Mouse (Mus musculus): Measurements from ENCODE around the gene Icam4.
A peak's percentile ranks its signal among the peaks of the same experiment; 100 is the strongest.

DNA sequence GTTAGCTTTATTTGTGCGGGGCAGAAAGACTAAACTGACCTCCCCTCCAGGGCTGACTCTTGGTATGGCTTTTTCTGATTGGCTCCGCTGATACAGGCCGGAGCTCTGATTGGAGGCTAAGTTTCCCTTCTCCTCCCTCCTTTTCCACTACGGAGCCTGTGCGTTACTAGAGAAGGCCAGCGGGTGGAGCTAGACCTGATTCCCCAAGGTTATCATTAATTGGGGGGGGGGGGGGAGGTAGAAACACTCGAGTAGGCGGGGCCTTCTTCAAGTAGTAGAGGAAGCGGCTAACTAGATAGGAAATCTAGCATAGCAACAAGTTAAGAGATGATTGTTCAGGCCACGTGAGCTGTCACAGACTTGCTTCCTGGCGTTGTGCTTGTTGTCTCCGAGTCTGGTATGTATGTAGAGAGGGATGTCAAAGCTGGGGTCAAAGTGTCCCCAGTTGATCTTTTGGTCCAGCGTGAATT is 1.6 kb downstream of the Icam4 start:
- TF ChIP-seq MAX (IDR thresholded peaks at IDR 0.05): no peak
- peak; percentile 12 for TF ChIP-seq CTCF (IDR thresholded peaks at IDR 0.05; ENCODE audit: control insufficient read depth, insufficient read depth, insufficient read length)
- no peak for TF ChIP-seq MYOD1 (IDR thresholded peaks at IDR 0.05; ENCODE audit: control insufficient read depth, insufficient read length, low read depth)
- TF ChIP-seq USF1 (IDR thresholded peaks at IDR 0.05; ENCODE audit: low read depth): peak; percentile 31
- no peak for TF ChIP-seq FOSL1 (IDR thresholded peaks at IDR 0.05; ENCODE audit: insufficient read depth, low read length, poor library complexity, severe bottlenecking)
